Mouse (Mus musculus): ENCODE measurements around the gene Spdye4b. TPM values are rescaled to one million over a fixed set of nuclear protein-coding genes. Genes with fewer than 3 reads are reported as not detected.
A peak's percentile ranks its signal among the peaks of the same experiment; 100 is the strongest.

Spdye4b gene
- polyA plus RNA-seq, 1 experiment from 2014 or later: not detected

DNA sequence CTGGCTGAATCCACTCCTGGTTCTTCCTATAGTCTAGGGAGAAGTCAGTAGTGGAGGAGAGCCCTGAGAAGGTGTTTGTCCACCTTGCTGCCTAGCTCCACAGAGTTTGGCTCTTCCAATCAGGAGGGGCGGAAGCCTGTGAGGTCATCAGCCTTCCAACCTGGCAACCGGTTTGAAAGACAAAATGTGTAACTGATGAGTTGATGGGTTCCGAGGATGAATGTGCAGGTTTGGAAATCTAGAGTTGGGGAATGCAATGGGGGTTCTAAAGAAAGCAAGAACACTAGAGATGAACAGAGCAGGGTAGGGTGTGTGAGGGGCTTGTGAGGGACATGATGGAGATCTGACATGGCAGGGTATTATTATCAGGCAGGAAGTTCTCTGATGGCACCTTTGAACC lies 46.0 kb downstream of the Spdye4b start, which contains the start of gene Spdye4a:
Gene Spdye4a (minus strand): TSS at position 101 of the 400 bp plus-strand sequence.
- Histone ChIP-seq H3K36me3 (no peaks in the 10 kb centered on the region), H3K27ac (replicated peaks) (no peak within 1 kb of the TSS), H3K27me3 (no peaks in the 10 kb centered on the region), H3K4me3 (no peak within 1 kb of the TSS), H3K4me2 (no peak within 1 kb of the TSS), H3K9ac (no peak within 1 kb of the TSS), H3K4me1 (replicated peaks) (no peaks in the 10 kb centered on the region), H3K9me3 (no peaks in the 10 kb centered on the region)
- WGBS: 90% methylated on average over 3 of the region's 3 CpGs
- ATAC-seq (ENCODE audit: low FRiP score, low read depth): no peak

DNA sequence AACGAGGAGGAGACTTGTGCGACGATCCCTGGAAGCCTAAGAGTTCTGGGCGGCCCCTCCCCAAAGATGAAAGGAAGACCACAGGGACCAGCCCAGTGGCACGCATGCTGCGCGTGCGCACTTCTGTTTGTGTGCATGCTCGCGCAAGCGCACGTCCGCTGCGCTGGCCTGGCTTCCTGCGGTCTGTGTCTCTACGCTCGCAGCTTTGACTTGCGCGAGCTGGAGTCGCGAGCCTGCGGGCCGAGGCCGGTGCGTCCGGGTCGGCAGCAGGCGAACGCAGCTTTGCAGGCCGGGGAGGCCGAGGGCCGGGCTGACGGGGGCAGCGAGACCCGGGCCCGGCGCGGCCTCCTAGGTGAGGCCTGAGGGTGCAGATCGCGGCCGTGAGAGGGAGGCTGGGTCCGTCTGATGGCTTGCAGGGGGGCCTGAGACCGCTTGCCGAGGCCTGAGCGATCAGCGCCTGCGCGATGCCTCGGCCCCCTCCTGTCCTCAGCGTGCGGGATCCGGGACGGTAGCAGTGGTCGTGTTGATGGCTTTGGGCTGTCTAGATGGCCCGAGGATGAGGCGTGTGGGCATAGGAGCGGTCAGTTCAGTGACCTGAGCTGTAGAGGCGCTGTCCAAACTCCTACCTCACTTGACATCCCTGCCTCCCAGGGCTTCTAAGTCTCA lies 54.3 kb downstream of the Spdye4b start, which contains the start of gene Zfp12:
Gene Zfp12 (plus strand): TSS at position 136 of the 666 bp plus-strand sequence.
- H3K36me3 ChIP-seq: peaks cover 20% of the 10 kb centered on the region
- H3K4me1 ChIP-seq (replicated peaks): peaks cover 29% of the 10 kb centered on the region
- H3K27me3 ChIP-seq: no peaks in the 10 kb centered on the region
- H3K4me2 ChIP-seq: peak within 1 kb of the TSS; percentile 90
- H3K4me3 ChIP-seq: peak within 1 kb of the TSS; percentile 98
- peak within 1 kb of the TSS; percentile 99 for H3K27ac ChIP-seq (replicated peaks)
- no peaks in the 10 kb centered on the region for H3K9me3 ChIP-seq
- H3K9ac ChIP-seq: peak within 1 kb of the TSS; percentile 97
- peak; percentile 98 for ATAC-seq (ENCODE audit: low FRiP score, low read depth)
- 0% methylated on average over 58 of the region's 58 CpGs for WGBS

DNA sequence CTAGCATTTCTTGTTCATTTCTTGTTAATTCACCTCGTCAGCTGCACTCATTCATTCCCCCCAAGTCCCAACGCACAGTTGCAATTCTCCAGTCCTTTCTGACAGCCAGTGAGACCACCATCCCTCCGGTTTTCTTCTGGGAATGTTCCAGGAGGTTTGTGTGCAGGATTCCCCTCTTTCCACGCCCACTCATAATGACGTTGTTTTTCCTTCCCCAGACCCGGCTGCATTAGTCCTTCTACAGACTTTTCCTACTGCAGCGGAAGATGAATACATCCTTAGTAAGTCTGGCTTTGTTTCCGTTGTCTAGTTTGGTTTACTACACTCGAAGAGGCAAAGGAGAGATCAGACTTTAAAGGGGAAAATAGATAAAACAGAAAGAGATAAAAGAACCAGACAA lies 55.2 kb downstream of the Spdye4b start:
- Histone ChIP-seq H3K4me2 (peak overlapping the region; percentile 90), H3K4me1 (replicated peaks) (peaks cover 29% of the 10 kb centered on the region), H3K27ac (replicated peaks) (no peak overlapping the region), H3K4me3 (peak overlapping the region; percentile 98), H3K27me3 (no peaks in the 10 kb centered on the region), H3K9me3 (no peaks in the 10 kb centered on the region), H3K36me3 (peaks cover 29% of the 10 kb centered on the region), H3K9ac (peak overlapping the region; percentile 97)
- 42% methylated on average over 9 of the region's 9 CpGs for WGBS
- no peak for ATAC-seq (ENCODE audit: low FRiP score, low read depth)

DNA sequence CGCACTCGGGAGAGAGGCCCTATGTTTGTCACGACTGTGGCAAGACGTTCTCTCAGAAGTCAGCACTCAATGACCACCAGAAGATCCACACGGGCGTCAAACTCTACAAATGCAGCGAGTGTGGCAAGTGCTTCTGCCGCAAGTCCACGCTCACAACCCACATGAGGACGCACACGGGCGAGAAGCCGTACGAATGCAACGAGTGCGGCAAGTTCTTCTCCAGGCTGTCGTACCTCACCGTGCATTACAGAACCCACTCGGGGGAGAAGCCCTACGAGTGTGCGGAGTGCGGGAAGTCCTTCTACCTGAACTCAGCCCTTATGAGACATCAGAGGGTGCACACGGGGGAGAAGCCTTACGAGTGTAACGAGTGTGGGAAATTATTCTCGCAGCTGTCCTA lies 64.1 kb downstream of the Spdye4b start:
- H3K27me3 ChIP-seq: no peaks in the 10 kb centered on the region
- 96% methylated on average over 26 of the region's 26 CpGs for WGBS
- no peak overlapping the region for H3K9ac ChIP-seq
- no peak overlapping the region for H3K27ac ChIP-seq (replicated peaks)
- no peak for ATAC-seq (ENCODE audit: low FRiP score, low read depth)
- H3K9me3 ChIP-seq: no peaks in the 10 kb centered on the region
- H3K4me1 ChIP-seq (replicated peaks): no peaks in the 10 kb centered on the region
- peaks cover 83% of the 10 kb centered on the region for H3K36me3 ChIP-seq
- no peak overlapping the region for H3K4me2 ChIP-seq
- no peak overlapping the region for H3K4me3 ChIP-seq

DNA sequence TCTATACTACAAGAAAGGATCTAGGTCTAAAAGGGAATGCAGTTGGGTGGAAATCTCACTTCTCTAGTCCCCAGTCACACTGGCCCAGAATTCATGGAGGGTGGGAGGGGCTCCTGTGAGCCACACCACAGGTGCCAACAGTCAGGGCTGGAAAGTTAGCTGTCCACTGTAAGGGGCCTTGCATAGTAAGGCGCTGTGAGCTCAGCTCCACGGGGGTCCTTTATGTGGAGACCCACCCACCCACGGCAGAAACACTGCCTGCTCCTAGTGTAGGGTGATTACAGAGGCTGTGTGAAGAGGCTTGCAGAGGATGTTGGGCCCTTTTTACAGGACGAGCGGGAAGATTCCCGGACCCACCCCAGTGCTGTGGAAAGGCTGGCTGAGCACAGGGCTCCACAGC lies 71.2 kb downstream of the Spdye4b start:
- peak; percentile 9; the same call in 1 of the 2 replicates for ATAC-seq (ENCODE audit: low FRiP score, low read depth)
- Histone ChIP-seq H3K4me1 (replicated peaks) (peaks cover 11% of the 10 kb centered on the region), H3K4me2 (no peak overlapping the region), H3K9me3 (no peaks in the 10 kb centered on the region), H3K9ac (no peak overlapping the region), H3K36me3 (peaks cover 44% of the 10 kb centered on the region), H3K27ac (replicated peaks) (no peak overlapping the region), H3K4me3 (no peak overlapping the region), H3K27me3 (peaks cover 14% of the 10 kb centered on the region)
- 54% methylated on average over 6 of the region's 6 CpGs for WGBS

DNA sequence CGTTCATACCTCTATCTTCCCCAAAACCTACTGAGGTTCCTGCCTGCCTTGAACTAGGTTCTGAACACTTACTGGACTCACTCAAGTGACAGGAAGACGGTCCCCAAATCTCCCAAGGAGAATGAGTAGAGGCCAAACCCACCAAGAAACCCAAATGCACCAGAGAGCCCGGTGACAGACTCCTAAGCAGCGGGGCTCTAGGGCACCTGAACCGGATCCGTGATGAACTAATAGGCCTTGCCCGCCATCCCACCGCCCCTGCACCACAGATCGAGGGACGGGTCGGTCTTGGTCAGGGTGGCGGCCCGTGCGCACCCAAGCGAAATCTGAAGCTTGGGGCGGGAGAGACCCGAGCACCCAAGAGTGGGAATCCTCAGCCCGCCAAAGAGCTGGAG lies 72.0 kb downstream of the Spdye4b start:
- H3K4me1 ChIP-seq (replicated peaks): peaks cover 11% of the 10 kb centered on the region
- no peak overlapping the region for H3K9ac ChIP-seq
- H3K27me3 ChIP-seq: peaks cover 21% of the 10 kb centered on the region
- H3K27ac ChIP-seq (replicated peaks): no peak overlapping the region
- WGBS: 41% methylated on average over 18 of the region's 18 CpGs
- H3K4me3 ChIP-seq: no peak overlapping the region
- ATAC-seq (ENCODE audit: low FRiP score, low read depth): no peak
- no peak overlapping the region for H3K4me2 ChIP-seq
- peaks cover 37% of the 10 kb centered on the region for H3K36me3 ChIP-seq
- no peaks in the 10 kb centered on the region for H3K9me3 ChIP-seq

DNA sequence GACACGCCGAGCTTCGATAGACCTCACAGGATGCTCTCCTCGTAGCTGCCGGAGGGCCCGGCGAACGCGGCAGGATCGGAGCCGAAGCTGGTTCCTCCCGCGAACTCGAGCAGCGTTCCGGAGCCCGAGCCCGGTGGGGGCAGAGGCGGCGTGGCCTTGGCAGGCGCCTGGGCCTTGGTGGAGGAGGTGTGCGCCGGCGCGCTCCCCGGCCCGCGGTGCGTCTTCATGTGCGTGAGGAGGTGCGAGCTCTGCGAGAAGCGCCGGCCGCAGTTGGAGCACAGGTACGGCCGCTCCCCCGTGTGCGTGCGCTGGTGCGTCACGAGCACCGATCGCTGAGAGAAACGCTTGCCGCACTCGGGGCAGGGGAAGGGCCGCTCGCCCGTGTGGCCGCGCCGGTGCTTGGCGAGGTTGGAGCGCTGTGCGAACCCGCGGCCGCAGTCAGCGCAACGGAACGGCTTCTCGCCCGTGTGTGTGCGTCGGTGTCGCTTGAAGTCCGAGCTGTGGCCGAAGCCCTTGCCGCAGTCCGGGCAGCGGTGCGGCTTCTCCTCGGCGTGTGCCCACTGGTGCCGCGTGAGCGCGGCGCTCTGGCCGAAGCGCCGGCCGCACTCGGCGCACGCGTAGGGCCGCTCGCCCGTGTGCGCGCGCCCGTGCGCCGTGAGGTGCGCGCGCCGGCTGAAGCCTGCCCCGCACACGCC lies 72.5 kb downstream of the Spdye4b start:
- H3K9me3 ChIP-seq: no peaks in the 10 kb centered on the region
- peaks cover 36% of the 10 kb centered on the region for H3K36me3 ChIP-seq
- H3K4me3 ChIP-seq: peak overlapping the region; percentile 23
- H3K27me3 ChIP-seq: peaks cover 26% of the 10 kb centered on the region
- WGBS: 9% methylated on average over 92 of the region's 103 CpGs
- H3K27ac ChIP-seq (replicated peaks): no peak overlapping the region
- no peak for ATAC-seq (ENCODE audit: low FRiP score, low read depth)
- peaks cover 11% of the 10 kb centered on the region for H3K4me1 ChIP-seq (replicated peaks)
- peak overlapping the region; percentile 50 for H3K4me2 ChIP-seq
- no peak overlapping the region for H3K9ac ChIP-seq

DNA sequence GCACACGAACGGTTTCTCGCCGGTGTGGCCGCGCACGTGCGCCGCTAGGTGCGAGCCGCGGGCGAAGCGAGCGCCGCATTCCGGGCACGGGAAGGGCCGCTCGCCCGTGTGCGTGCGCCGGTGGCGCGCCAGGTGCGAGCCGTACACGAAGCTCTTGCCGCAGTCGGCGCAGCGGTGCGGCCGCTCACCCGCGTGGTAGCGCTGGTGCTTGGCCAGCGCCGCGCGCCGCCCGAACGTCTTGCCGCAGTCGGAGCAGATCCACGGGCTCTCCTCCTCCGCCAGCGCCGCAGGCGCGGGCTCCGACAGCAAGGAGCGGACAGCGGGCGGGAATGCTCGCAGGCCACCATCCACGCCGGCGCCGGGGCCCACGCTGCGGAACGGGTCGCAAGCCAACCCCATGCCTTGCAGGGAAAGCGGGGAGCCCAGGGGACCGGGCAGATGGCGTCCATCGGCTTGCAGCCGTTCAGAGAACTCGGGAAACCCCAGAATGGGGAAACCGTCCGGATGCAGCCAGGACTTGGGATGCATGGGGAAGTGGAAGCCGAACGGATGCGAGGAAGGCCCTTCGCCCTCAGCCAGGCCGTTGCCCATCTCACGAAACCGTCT lies 73.2 kb downstream of the Spdye4b start:
- no peak overlapping the region; the same call in 1 of the 2 replicates for H3K27ac ChIP-seq (replicated peaks)
- WGBS: 8% methylated on average over 77 of the region's 81 CpGs
- H3K36me3 ChIP-seq: peaks cover 35% of the 10 kb centered on the region
- no peaks in the 10 kb centered on the region for H3K9me3 ChIP-seq
- no peak for ATAC-seq (ENCODE audit: low FRiP score, low read depth)
- H3K4me1 ChIP-seq (replicated peaks): peaks cover 11% of the 10 kb centered on the region
- H3K4me3 ChIP-seq: peak overlapping the region; percentile 23
- H3K4me2 ChIP-seq: peak overlapping the region; percentile 50
- H3K9ac ChIP-seq: no peak overlapping the region
- H3K27me3 ChIP-seq: peaks cover 29% of the 10 kb centered on the region

Small RNA genes within 50 kb of the gene (microRNA-seq; reads per million reads assigned to microRNA genes)
- not detected for gene Gm44405

Other genes starting within 250 kb of the Spdye4b start
- gene Fscn1, start 220.7 kb upstream of the Spdye4b start, polyA plus RNA-seq (2015; fragmentation: Nextera tagmentation; extraction: Ambion mirVana): 488 and 506 TPM in 2 replicates
- gene Rnf216, start 68.0 kb upstream of the Spdye4b start, polyA plus RNA-seq (2015; fragmentation: Nextera tagmentation; extraction: Ambion mirVana): 30.4 and 30.8 TPM in 2 replicates
- 0.04 and 0.07 TPM in 2 replicates for gene Olfr718-ps1, start 33.4 kb upstream of the Spdye4b start, polyA plus RNA-seq (2015; fragmentation: Nextera tagmentation; extraction: Ambion mirVana)
- gene Rbak, start 242 bp upstream of the Spdye4b start, polyA plus RNA-seq (2015; fragmentation: Nextera tagmentation; extraction: Ambion mirVana): 13.8 TPM in 2 replicates
- gene Spdye4a, start 45.9 kb downstream of the Spdye4b start, polyA plus RNA-seq (2015; fragmentation: Nextera tagmentation; extraction: Ambion mirVana): not detected in 2 replicates
- gene Zfp12, start 54.1 kb downstream of the Spdye4b start, polyA plus RNA-seq (2015; fragmentation: Nextera tagmentation; extraction: Ambion mirVana): 19.1 and 19.2 TPM in 2 replicates
- 11.1 and 13.1 TPM in 2 replicates for gene Zfp316, start 89.0 kb downstream of the Spdye4b start, polyA plus RNA-seq (2015; fragmentation: Nextera tagmentation; extraction: Ambion mirVana)
- 0.27 and 0.31 TPM in 2 replicates for gene Zfp853, start 112.6 kb downstream of the Spdye4b start, polyA plus RNA-seq (2015; fragmentation: Nextera tagmentation; extraction: Ambion mirVana)
- 31.7 and 32.7 TPM in 2 replicates for gene E130309D02Rik, start 134.3 kb downstream of the Spdye4b start, polyA plus RNA-seq (2015; fragmentation: Nextera tagmentation; extraction: Ambion mirVana)
- gene Zdhhc4, start 148.2 kb downstream of the Spdye4b start, polyA plus RNA-seq (2015; fragmentation: Nextera tagmentation; extraction: Ambion mirVana): 66.1 and 69.8 TPM in 2 replicates
- gene Grid2ip, start 176.3 kb downstream of the Spdye4b start, polyA plus RNA-seq (2015; fragmentation: Nextera tagmentation; extraction: Ambion mirVana): 0.47 and 0.48 TPM in 2 replicates
- 130 and 133 TPM in 2 replicates for gene Kdelr2, start 222.8 kb downstream of the Spdye4b start, polyA plus RNA-seq (2015; fragmentation: Nextera tagmentation; extraction: Ambion mirVana)

Data from hindbrain, embryonic 15.5 days (tissue).